Mouse (Mus musculus) heart, embryonic 14.5 days (tissue): ENCODE results near the gene Cabp1. TPM values are rescaled to one million over a fixed set of nuclear protein-coding genes. Genes with fewer than 3 reads are reported as not detected.

ENCODE experiments used
- ATAC-seq: fragments of 200-750 bp; cut with Nextera tagmentation; 2 replicates; pipeline ENCODE4 v1.8.0; 2017; ENCODE audit warnings: low read depth, moderate TSS enrichment; ENCODE audit not compliant: insufficient number of reproducible peaks, insufficient read depth, low FRiP score
- H3K27ac ChIP-seq, 2 experiments: fragments of 200-500 bp in 1 of 2; fragments of 300-500 bp in 1 of 2; sonication (generic) in 1 of 2; replicated peaks in 1 of 2; 2 replicates each; pipeline ENCODE4 v1.5.1; 2012 to 2014; ENCODE audit warnings: low read depth in 2 of 2, low read length in 2 of 2, control low read depth in 1 of 2, mild to moderate bottlenecking in 1 of 2, mixed read lengths in 1 of 2; ENCODE audit not compliant: control insufficient read depth in 1 of 2, insufficient read depth in 1 of 2
- H3K27me3 ChIP-seq: fragments of 300-500 bp; sonication (generic); 2 replicates; pipeline ENCODE4 v1.6.1; 2014; ENCODE audit warnings: mild to moderate bottlenecking, low read length, control low read depth; ENCODE audit not compliant: control insufficient read depth, insufficient read depth
- H3K36me3 ChIP-seq: fragments of 300-500 bp; sonication (generic); 2 replicates; pipeline ENCODE4 v1.6.1; 2014; ENCODE audit warnings: mild to moderate bottlenecking, control low read depth, low read length, mixed read lengths; ENCODE audit not compliant: control insufficient read depth, insufficient read depth
- H3K4me1 ChIP-seq, 2 experiments: fragments of 200-500 bp in 1 of 2; fragments of 300-500 bp in 1 of 2; sonication (generic) in 1 of 2; 2 replicates each; pipeline ENCODE4 v1.6.1; 2012 to 2014; ENCODE audit warnings: low read length in 2 of 2, control low read depth in 1 of 2, mixed read lengths in 1 of 2; ENCODE audit not compliant: control insufficient read depth in 2 of 2, insufficient read depth in 2 of 2
- H3K4me2 ChIP-seq: fragments of 300-500 bp; sonication (generic); 2 replicates; pipeline ENCODE4 v1.6.1; 2014; ENCODE audit warnings: mild to moderate bottlenecking, low read length
- H3K4me3 ChIP-seq, 2 experiments: fragments of 200-500 bp in 1 of 2; fragments of 300-500 bp in 1 of 2; sonication (generic) in 1 of 2; 2 replicates each; pipeline ENCODE4 v1.5.1; 2012 to 2014; ENCODE audit warnings: low read length in 2 of 2, mild to moderate bottlenecking in 2 of 2, control low read depth in 1 of 2, low read depth in 1 of 2, moderate library complexity in 1 of 2; ENCODE audit not compliant: control insufficient read depth in 1 of 2, insufficient read depth in 1 of 2
- H3K9ac ChIP-seq: fragments of 300-500 bp; sonication (generic); 2 replicates; pipeline ENCODE4 v1.6.1; 2014; ENCODE audit warnings: mild to moderate bottlenecking, low read length
- H3K9me3 ChIP-seq: fragments of 300-500 bp; sonication (generic); 2 replicates; pipeline ENCODE4 v1.6.1; 2016; ENCODE audit warnings: low read length, control low read depth; ENCODE audit not compliant: control insufficient read depth
- WGBS: fragments of 180-500 bp; shearing (Covaris S2); extraction: QIAGEN DNeasy Blood & Tissue Kit; methylation state at CpG from one replicate; pipeline ENCODE4 v1.1.7; 2014; 5-methylcytosine and 5-hydroxymethylcytosine counted together
- polyA plus RNA-seq: library from polyadenylated mRNA; unstranded; fragments of >200 nt; fragmentation: Nextera tagmentation; extraction: Ambion mirVana; gene quantifications from 2 replicates; pipeline ENCODE4 v1.2.1, GENCODE M21; 2014

The Cabp1 gene
- polyA plus RNA-seq, 1 experiment from 2014 or later = 0.77 TPM

DNA sequence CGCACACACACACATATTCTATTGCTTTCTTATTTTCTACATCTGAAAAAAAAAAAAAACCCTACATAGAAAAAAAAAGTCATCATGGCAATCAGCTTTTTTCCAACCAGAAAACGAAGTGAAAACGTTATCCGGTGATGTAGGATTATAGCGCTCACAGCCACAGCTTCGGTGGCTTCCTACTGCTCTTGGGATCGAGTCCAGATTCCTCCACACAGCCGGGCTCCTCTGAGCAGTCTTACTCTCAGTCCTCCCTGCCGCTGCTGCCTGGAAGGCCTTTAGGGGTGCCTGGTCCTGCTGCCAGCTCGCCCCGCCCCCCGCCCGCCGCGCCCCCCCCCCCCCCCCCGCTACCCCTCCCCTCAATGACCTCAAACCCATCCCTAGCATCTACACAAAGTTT, 13.7 kb upstream of the Cabp1 start:
- Histone ChIP-seq H3K4me1 (peaks cover 8 to 15% of the 10 kb centered on the region in 2 experiments), H3K4me2 (no peak overlapping the region), H3K27me3 (peaks cover 14% of the 10 kb centered on the region), H3K9ac (no peak overlapping the region), H3K27ac (no peak overlapping the region), H3K36me3 (no peaks in the 10 kb centered on the region), H3K4me3 (no peak overlapping the region), H3K9me3 (no peaks in the 10 kb centered on the region)
- ATAC-seq = no peak
- WGBS = 12% methylated on average over 9 of the region's 16 CpGs

DNA sequence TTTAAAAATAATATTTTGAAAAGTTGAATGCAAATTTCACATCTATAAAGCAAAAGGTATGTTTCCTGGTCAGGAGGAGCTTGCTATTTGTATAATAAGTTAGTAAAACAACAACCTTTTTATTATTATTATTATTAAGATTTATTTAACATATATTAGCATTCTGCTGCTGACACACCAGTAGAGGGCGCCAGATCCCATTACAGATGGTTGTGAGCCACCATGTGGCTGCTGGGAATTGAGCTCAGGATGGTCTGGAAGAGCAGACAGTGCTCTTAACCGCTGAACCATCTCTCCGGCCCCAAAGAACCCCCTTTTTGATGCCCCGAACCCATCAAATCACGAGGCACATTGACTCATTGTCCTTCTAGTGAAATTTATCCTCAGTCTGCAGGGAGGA, 13.1 kb upstream of the Cabp1 start:
- WGBS = 59% methylated on average over 5 of the region's 5 CpGs
- Histone ChIP-seq H3K27ac (no peak overlapping the region), H3K4me2 (no peak overlapping the region), H3K9me3 (no peaks in the 10 kb centered on the region), H3K9ac (no peak overlapping the region), H3K4me3 (no peak overlapping the region), H3K27me3 (peaks cover 14% of the 10 kb centered on the region), H3K36me3 (no peaks in the 10 kb centered on the region), H3K4me1 (peaks cover 8 to 15% of the 10 kb centered on the region in 2 experiments)
- ATAC-seq = no peak

DNA sequence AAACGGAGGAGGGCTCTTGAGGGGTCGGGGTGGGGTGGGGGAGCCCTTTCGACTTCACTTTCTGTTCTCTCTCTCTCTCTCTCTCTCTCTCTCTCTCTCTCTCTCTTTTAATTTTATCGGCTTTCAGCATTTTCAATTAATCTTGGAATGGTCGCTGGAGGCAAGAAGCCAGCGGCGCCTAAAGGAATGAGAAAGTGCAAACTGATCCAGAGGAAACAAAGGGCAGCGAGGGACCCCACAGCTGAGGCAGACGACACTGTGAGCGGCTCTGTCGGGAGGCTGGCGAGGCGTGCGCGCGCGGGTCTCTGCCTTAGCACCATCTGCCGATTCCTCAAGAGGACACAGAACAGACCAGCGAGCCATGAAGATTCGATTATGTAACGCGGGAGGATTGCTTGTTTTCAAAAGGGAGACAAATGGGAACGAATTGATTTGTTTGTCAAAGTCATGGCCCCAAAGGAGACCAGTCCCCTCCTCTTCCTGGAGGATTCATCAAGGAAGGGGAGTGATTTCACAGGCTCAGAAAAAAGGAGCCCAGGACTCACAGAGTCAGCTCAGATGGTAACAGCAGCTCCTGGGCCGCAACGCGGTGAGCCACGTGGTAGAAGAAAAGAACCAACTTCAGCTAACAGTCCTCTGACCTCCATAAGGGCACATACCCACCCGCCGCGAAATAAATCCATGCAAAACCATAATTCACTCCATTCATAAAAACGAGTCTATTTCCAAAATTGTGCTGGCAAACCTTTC, 10.6 kb upstream of the Cabp1 start:
- Histone ChIP-seq H3K4me2 (peak overlapping the region; percentile 75), H3K9me3 (no peaks in the 10 kb centered on the region), H3K9ac (peak overlapping the region; percentile 67), H3K36me3 (no peaks in the 10 kb centered on the region), H3K27me3 (peaks cover 14% of the 10 kb centered on the region), H3K4me1 (peaks cover 8 to 10% of the 10 kb centered on the region in 2 experiments), H3K27ac (no peak overlapping the region), H3K4me3 (peak overlapping the region; percentile 32 to 38)
- no peak for ATAC-seq
- 4% methylated on average over 31 of the region's 31 CpGs for WGBS

DNA sequence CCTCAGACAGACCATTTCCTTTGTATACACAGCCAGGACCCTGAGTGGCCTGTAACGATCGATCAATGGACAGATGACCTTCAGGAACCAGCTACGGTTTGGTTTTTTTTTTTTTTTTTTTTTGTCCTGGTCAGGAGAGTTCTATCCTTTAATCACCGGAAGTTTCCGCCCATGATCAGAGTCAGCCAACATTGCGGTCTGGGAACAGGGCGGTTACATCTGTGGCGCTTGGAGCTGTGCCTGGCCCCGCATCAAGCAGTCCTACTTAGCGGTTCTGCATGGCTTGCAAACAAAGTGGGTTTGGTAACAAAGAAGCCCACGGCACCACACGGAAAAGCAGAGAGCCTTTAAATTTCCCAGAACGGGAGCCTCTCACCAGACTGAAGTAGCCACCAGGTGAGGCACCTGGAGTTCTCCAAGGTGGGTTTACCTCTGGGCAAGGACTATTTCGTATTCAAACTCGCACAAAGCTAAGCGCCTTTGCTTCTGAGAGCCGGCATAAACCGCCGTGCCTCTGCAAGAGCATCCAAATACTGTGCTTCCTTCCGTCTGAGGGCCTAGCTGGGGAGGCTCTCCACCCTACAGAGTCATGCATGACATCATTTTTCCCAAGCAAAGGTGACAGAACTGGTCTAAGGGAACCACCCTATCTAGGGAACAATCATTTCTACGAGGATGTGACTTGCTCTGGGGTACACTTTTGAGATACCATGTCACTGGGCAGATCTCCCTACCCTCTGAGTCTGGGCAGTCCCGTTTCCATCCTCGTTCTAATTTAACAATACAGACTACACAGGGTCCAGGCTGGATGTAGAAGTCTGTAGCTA, 9.8 kb upstream of the Cabp1 start:
- Histone ChIP-seq H3K9me3 (no peaks in the 10 kb centered on the region), H3K9ac (peak overlapping the region; percentile 67), H3K27ac (no peak overlapping the region), H3K27me3 (peaks cover 14% of the 10 kb centered on the region), H3K36me3 (no peaks in the 10 kb centered on the region), H3K4me3 (peak overlapping the region in 1 of 2 experiments; percentile 32; a peak in 2 of 4 replicates), H3K4me2 (peak overlapping the region; percentile 75), H3K4me1 (peaks cover 8 to 10% of the 10 kb centered on the region in 2 experiments)
- 19% methylated on average over 23 of the region's 23 CpGs for WGBS
- no peak for ATAC-seq

DNA sequence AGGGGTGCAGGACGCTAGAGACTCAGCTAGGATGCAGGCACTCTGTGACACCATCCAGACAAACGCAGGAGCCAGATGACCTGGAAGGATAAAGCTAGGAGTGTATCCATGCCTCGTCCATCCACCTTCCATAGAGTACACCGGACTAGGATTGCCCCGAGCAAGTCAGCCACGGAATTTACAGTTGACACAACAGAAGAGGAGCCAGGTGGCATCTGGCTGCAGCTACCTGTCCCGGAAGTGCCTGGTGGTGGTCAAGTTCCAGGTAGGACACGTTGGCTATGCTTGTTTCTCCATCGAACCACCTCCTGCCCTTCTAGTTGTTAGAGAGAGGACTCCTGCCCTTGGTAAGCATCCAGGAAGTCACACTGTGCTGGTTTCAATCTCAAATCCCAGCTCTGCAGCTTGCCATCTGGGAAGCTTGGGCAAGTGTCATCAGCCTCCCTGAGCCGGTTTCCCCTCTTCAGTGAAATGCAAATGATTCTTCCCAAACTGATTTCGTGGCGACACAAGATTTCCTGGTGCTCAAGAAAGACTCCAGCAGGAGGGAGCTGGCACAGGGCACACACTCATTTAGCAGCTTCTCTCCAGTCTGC, 543 bp upstream of the Cabp1 start:
- Histone ChIP-seq H3K9me3 (no peaks in the 10 kb centered on the region), H3K4me2 (peak overlapping the region; percentile 99), H3K9ac (no peak overlapping the region), H3K4me3 (peak overlapping the region; percentile 40 to 60), H3K27me3 (peaks cover 66% of the 10 kb centered on the region), H3K36me3 (no peaks in the 10 kb centered on the region), H3K4me1 (peaks cover 4 to 22% of the 10 kb centered on the region in 2 experiments), H3K27ac (no peak overlapping the region)
- ATAC-seq = no peak
- WGBS = 4% methylated on average over 12 of the region's 12 CpGs

DNA sequence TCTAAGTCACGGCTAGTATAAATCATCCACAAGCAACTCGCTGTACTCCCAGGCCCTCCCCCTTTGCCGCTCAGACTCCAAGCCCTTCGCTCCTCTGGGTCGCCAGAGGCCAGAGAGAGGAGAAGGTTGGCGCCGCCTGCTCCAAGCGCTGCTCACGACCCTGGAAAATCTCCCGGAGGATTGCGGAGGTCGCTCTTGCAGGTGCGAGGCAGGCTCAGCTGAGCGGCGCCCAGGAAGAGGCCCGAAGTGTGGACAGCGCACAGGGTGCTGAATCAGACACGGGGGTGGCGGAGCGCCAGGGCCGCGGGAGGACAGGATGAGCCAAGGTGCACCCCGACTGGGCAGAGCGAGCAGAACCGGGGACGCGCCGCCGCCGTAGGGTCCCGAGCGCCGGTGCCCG, 955 bp downstream of the Cabp1 start:
- under 1% methylated on average over 34 of the region's 34 CpGs for WGBS

DNA sequence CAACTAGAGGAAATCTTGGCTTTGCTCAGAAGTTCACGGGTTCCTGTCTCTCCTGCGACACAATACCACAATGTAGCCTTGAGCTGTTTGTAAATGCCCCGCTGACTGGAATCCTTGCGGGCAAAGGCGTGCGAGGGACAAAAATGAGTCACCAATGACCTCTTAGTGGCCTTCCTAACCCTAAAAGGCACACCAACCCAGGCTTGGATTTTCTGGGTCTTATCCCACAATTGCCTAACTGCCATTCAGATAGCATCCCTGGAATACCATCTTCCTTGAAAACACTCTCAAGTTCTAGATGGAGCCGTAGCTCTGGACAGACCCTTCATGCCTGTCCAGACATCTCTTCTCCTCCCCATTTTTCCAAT, 1.4 kb downstream of the Cabp1 start:
- ATAC-seq = no peak
- H3K36me3 ChIP-seq = no peaks in the 10 kb centered on the region
- no peak overlapping the region for H3K9ac ChIP-seq
- 17% methylated on average over 7 of the region's 7 CpGs for WGBS
- peaks cover 70% of the 10 kb centered on the region for H3K27me3 ChIP-seq
- H3K4me1 ChIP-seq = peaks cover 4 to 22% of the 10 kb centered on the region in 2 experiments
- no peak overlapping the region for H3K27ac ChIP-seq
- peak overlapping the region in 1 of 2 experiments; percentile 60; a peak in 2 of 4 replicates for H3K4me3 ChIP-seq
- H3K9me3 ChIP-seq = no peaks in the 10 kb centered on the region; the same call in 1 of the 2 replicates
- peak overlapping the region; percentile 99 for H3K4me2 ChIP-seq

More for the DNA sequence above, 955 bp downstream of the Cabp1 start:
- peak overlapping the region; percentile 52; the same call in 1 of the 2 replicates for H3K9ac ChIP-seq
- peaks cover 4 to 22% of the 10 kb centered on the region in 2 experiments for H3K4me1 ChIP-seq
- ATAC-seq = no peak
- H3K27me3 ChIP-seq = peaks cover 70% of the 10 kb centered on the region
- H3K36me3 ChIP-seq = no peaks in the 10 kb centered on the region
- peak overlapping the region; percentile 40 to 60 for H3K4me3 ChIP-seq
- no peaks in the 10 kb centered on the region; the same call in 1 of the 2 replicates for H3K9me3 ChIP-seq
- peak overlapping the region; percentile 99 for H3K4me2 ChIP-seq
- no peak overlapping the region for H3K27ac ChIP-seq
